Comparison of ENCODE assay signal across 6 mouse cellular contexts in genomic region chr6:119472705-119473104, GRCm38 (mm10).
"Had no signal": no experiment of that assay in that cellular context is flagged by ENCODE, and none has a peak within 500 bp of the region (broad histone marks: within the 10 kb centered on the region; RNA-seq: fewer than 3 reads in every experiment).

No protein-coding gene starts in this region.

- DNase-seq: thymus, adult 18-20 months had no signal

- H3K4me3 ChIP-seq: kidney, embryonic 15.5 days; left cerebral cortex, adult 2 months; limb, embryonic 10.5 days; midbrain, embryonic 13.5 days had no signal

- H3K27ac ChIP-seq: kidney, embryonic 15.5 days; left cerebral cortex, adult 2 months; limb, embryonic 10.5 days; liver, embryonic 14.5 days; midbrain, embryonic 13.5 days had no signal
